9 mouse cellular contexts compared by ENCODE assay signal in genomic region chr7:45161612-45162473, GRCm38 (mm10). TPM values are rescaled to one million over a fixed set of nuclear protein-coding genes. Genes with fewer than 3 reads are reported as not detected.
DNase-seq lines count a peak whose midpoint lies in the region; ATAC-seq and TF ChIP-seq lines count a peak whose summit lies in the region.
"Had no signal": no experiment of that assay in that cellular context is flagged by ENCODE, and none has a peak within 500 bp of the region (broad histone marks: within the 10 kb centered on the region; RNA-seq: fewer than 3 reads in every experiment).

No protein-coding gene starts in this region.

- H3K9ac ChIP-seq in heart, embryonic 13.5 days: peak overlapping the region; percentile 71
- peak overlapping the region; percentile 23; the same call in 1 of the 2 replicates for H3K9ac ChIP-seq in kidney, postnatal 0 days (ENCODE audit: low read depth, low read length)
- 0 out of 2 replicates have a peak overlapping the region, but pooled peaks have one; percentile 7 for H3K9ac ChIP-seq in liver, adult 2 months (ENCODE audit: low read depth, low read length)

- TF ChIP-seq CTCF in kidney, postnatal 0 days (IDR thresholded peaks at IDR 0.05; ENCODE audit: low read depth): peak; percentile 82
- TF ChIP-seq CTCF in liver, adult 2 months (IDR thresholded peaks at IDR 0.05; ENCODE audit: low read depth, low read length): peak; percentile 90

- H3K27me3 ChIP-seq in heart, embryonic 13.5 days (replicated peaks): peaks cover 46% of the 10 kb centered on the region
- H3K27me3 ChIP-seq in kidney, postnatal 0 days (ENCODE audit: insufficient read depth, low read length): peaks cover 28% of the 10 kb centered on the region
- peaks cover 3% of the 10 kb centered on the region; the same call in 1 of the 2 replicates for H3K27me3 ChIP-seq in liver, adult 2 months (ENCODE audit: control insufficient read depth, insufficient read depth, low read length)
- no peaks in the 10 kb centered on the region for H3K27me3 ChIP-seq in splenic B cell, adult 2 months (ENCODE audit: control insufficient read depth, insufficient read depth, low read length, poor library complexity, severe bottlenecking)

- H3K4me3 ChIP-seq in brown adipose tissue, adult 24 weeks (ENCODE audit: insufficient read depth, low read depth, low read length): peak overlapping the region; percentile 46
- H3K4me3 ChIP-seq in heart, embryonic 13.5 days: peak overlapping the region; percentile 53
- peak overlapping the region; percentile 29 for H3K4me3 ChIP-seq in kidney, postnatal 0 days (replicated peaks; ENCODE audit: low read depth, low read length)
- H3K4me3 ChIP-seq in liver, adult 2 months (ENCODE audit: insufficient read depth, low read depth, low read length): peak overlapping the region; percentile 54

- H3K27ac ChIP-seq in brown adipose tissue, adult 24 weeks (replicated peaks; ENCODE audit: low read depth, low read length): no peak overlapping the region
- no peak overlapping the region; the same call in 1 of the 2 replicates for H3K27ac ChIP-seq in heart, embryonic 13.5 days (replicated peaks)
- H3K27ac ChIP-seq in kidney, postnatal 0 days: no peak overlapping the region
- no peak overlapping the region for H3K27ac ChIP-seq in liver, adult 2 months (replicated peaks; ENCODE audit: insufficient read depth, low read depth, low read length)
- H3K27ac ChIP-seq: macrophage had no signal

- H3K4me1 ChIP-seq in brown adipose tissue, adult 24 weeks (ENCODE audit: control insufficient read depth, insufficient read depth, insufficient read length, low read length): no peaks in the 10 kb centered on the region
- H3K4me1 ChIP-seq in heart, embryonic 13.5 days: peaks cover 24% of the 10 kb centered on the region
- peaks cover 5% of the 10 kb centered on the region; the same call in 1 of the 2 replicates for H3K4me1 ChIP-seq in kidney, postnatal 0 days (replicated peaks; ENCODE audit: insufficient read depth, low read length)
- H3K4me1 ChIP-seq in liver, adult 2 months (ENCODE audit: control insufficient read depth, insufficient read depth, low read length): 0 out of 2 replicates have a peak, but pooled peaks cover 3% of the 10 kb centered on the region

- H3K4me2 ChIP-seq in heart, embryonic 13.5 days: peak overlapping the region; percentile 81
- peak overlapping the region; percentile 73 for H3K4me2 ChIP-seq in kidney, postnatal 0 days (ENCODE audit: low read length)

- peak; percentile 97 for ATAC-seq in CD4-positive, CD25-positive, alpha-beta regulatory T cell, adult 4 months
- peak; percentile 83 for ATAC-seq in erythroid progenitor cell, adult 5-6 weeks (replicated peaks; ENCODE audit: low FRiP score, poor library complexity, severe bottlenecking)
- peak; percentile 64 for ATAC-seq in heart, embryonic 13.5 days (ENCODE audit: extremely low read depth, insufficient number of reproducible peaks, low FRiP score, low TSS enrichment)
- ATAC-seq in kidney, postnatal 0 days (replicated peaks; ENCODE audit: low FRiP score, low read depth): peak; percentile 75

- H3K79me2 ChIP-seq in liver, adult 2 months (ENCODE audit: control insufficient read depth, insufficient read depth, low read length): no peaks in the 10 kb centered on the region

- DNase-seq in kidney, postnatal 0 days (ENCODE audit: low spot score): peak; percentile 98
- peak; percentile 67 for DNase-seq in liver, adult 2 months (ENCODE audit: extremely low read depth, low read depth, low spot score)
- DNase-seq in naive thymus-derived CD4-positive, alpha-beta T cell, adult 2 months (ENCODE audit: low read depth): peak; percentile 93
- DNase-seq in splenic B cell, adult 2 months (ENCODE audit: low read depth, low spot score): peak; percentile 90

- no peak for TF ChIP-seq POLR2A in liver, adult 2 months (IDR thresholded peaks at IDR 0.05; ENCODE audit: extremely low read depth, insufficient read depth, low read length)

- WGBS in heart, embryonic 13.5 days: 4% methylated on average over 35 of the region's 35 CpGs
- 4% methylated on average over 35 of the region's 35 CpGs for WGBS in kidney, postnatal 0 days
- WGBS in liver, adult 2 months: 7% methylated on average over 35 of the region's 35 CpGs

- H3K36me3 ChIP-seq in heart, embryonic 13.5 days: peaks cover 39% of the 10 kb centered on the region
- H3K36me3 ChIP-seq in kidney, postnatal 0 days (ENCODE audit: insufficient read depth, low read length): 0 out of 2 replicates have a peak, but pooled peaks cover 13% of the 10 kb centered on the region
- no peaks in the 10 kb centered on the region for H3K36me3 ChIP-seq in liver, adult 2 months (ENCODE audit: control insufficient read depth, insufficient read depth, low read length)
- H3K36me3 ChIP-seq in splenic B cell, adult 2 months (ENCODE audit: control insufficient read depth, insufficient read depth, low read length, poor library complexity, severe bottlenecking): no peaks in the 10 kb centered on the region; the same call in 1 of the 2 replicates

- H3K9me3 ChIP-seq in heart, embryonic 13.5 days: no peaks in the 10 kb centered on the region
- H3K9me3 ChIP-seq in kidney, postnatal 0 days (replicated peaks; ENCODE audit: low read length): no peaks in the 10 kb centered on the region

RNA-seq across cellular contexts. Expression of gene Slc17a7, which starts 1.9 kb away (rescaled TPM):
- not detected for polyA plus RNA-seq in CD4-positive, CD25-positive, alpha-beta regulatory T cell, adult 4 months (2017; shearing (Covaris generic))
- not detected in 2 replicates for polyA plus RNA-seq in brown adipose tissue, adult 24 weeks (2012; ENCODE audit: insufficient read depth, insufficient read length, missing spikeins)
- total RNA-seq in erythroid progenitor cell, adult 5-6 weeks (2015; ENCODE audit: low replicate concordance): not detected in 2 replicates
- total RNA-seq in erythroid progenitor cell, adult 5-6 weeks (2017; ENCODE audit: low replicate concordance): not detected in 2 replicates
- 2.9 and 3.6 TPM in 2 replicates for polyA plus RNA-seq in heart, embryonic 13.5 days (2015; fragmentation: Nextera tagmentation; extraction: Ambion mirVana)
- polyA plus RNA-seq in kidney, postnatal 0 days (2015; fragmentation: Nextera tagmentation; extraction: Ambion mirVana): 0.17 TPM in 2 replicates
- 0.07 TPM in 1 of 2 replicates, not detected in the other for total RNA-seq in liver, adult 2 months (2014; rRNA removed)
- polyA plus RNA-seq in liver, adult 2 months (2012; rRNA removed): not detected in 2 replicates
- polyA plus RNA-seq: macrophage had no signal

RNA-seq across cellular contexts. Expression of gene Aldh16a1, which starts 7.5 kb away (rescaled TPM):
- 10 to 100 TPM; 16.5 to 27.2 TPM for polyA plus RNA-seq in CD4-positive, CD25-positive, alpha-beta regulatory T cell, adult 4 months (2017; shearing (Covaris generic))
- polyA plus RNA-seq in brown adipose tissue, adult 24 weeks (2012; ENCODE audit: insufficient read depth, insufficient read length, missing spikeins): 28.0 and 30.9 TPM in 2 replicates
- total RNA-seq in erythroid progenitor cell, adult 5-6 weeks (2015; ENCODE audit: low replicate concordance): 24.5 and 29.3 TPM in 2 replicates
- 12.4 and 14.1 TPM in 2 replicates for total RNA-seq in erythroid progenitor cell, adult 5-6 weeks (2017; ENCODE audit: low replicate concordance)
- 31.8 and 33.4 TPM in 2 replicates for polyA plus RNA-seq in heart, embryonic 13.5 days (2015; fragmentation: Nextera tagmentation; extraction: Ambion mirVana)
- polyA plus RNA-seq in kidney, postnatal 0 days (2015; fragmentation: Nextera tagmentation; extraction: Ambion mirVana): 55.4 and 62.7 TPM in 2 replicates
- total RNA-seq in liver, adult 2 months (2014; rRNA removed): 33.3 and 47.6 TPM in 2 replicates
- polyA plus RNA-seq in liver, adult 2 months (2012; rRNA removed): 116 and 162 TPM in 2 replicates

RNA-seq across cellular contexts. Expression of gene Pih1d1, which starts 7.7 kb away (rescaled TPM):
- 10 to 100 TPM; 40.4 to 50.6 TPM for polyA plus RNA-seq in CD4-positive, CD25-positive, alpha-beta regulatory T cell, adult 4 months (2017; shearing (Covaris generic))
- polyA plus RNA-seq in brown adipose tissue, adult 24 weeks (2012; ENCODE audit: insufficient read depth, insufficient read length, missing spikeins): 50.5 and 66.3 TPM in 2 replicates
- total RNA-seq in erythroid progenitor cell, adult 5-6 weeks (2015; ENCODE audit: low replicate concordance): 58.7 and 96.4 TPM in 2 replicates
- total RNA-seq in erythroid progenitor cell, adult 5-6 weeks (2017; ENCODE audit: low replicate concordance): 6.8 and 8.7 TPM in 2 replicates
- polyA plus RNA-seq in heart, embryonic 13.5 days (2015; fragmentation: Nextera tagmentation; extraction: Ambion mirVana): 82.2 and 89.3 TPM in 2 replicates
- polyA plus RNA-seq in kidney, postnatal 0 days (2015; fragmentation: Nextera tagmentation; extraction: Ambion mirVana): 81.3 and 88.6 TPM in 2 replicates
- total RNA-seq in liver, adult 2 months (2014; rRNA removed): 48.0 and 59.1 TPM in 2 replicates
- polyA plus RNA-seq in liver, adult 2 months (2012; rRNA removed): 62.1 and 66.4 TPM in 2 replicates

RNA-seq across cellular contexts. Expression of gene Gfy, which starts 17.5 kb away (rescaled TPM):
- not detected for polyA plus RNA-seq in CD4-positive, CD25-positive, alpha-beta regulatory T cell, adult 4 months (2017; shearing (Covaris generic))
- not detected in 2 replicates for polyA plus RNA-seq in brown adipose tissue, adult 24 weeks (2012; ENCODE audit: insufficient read depth, insufficient read length, missing spikeins)
- not detected in 2 replicates for total RNA-seq in erythroid progenitor cell, adult 5-6 weeks (2015; ENCODE audit: low replicate concordance)
- not detected in 2 replicates for total RNA-seq in erythroid progenitor cell, adult 5-6 weeks (2017; ENCODE audit: low replicate concordance)
- not detected in 2 replicates for polyA plus RNA-seq in heart, embryonic 13.5 days (2015; fragmentation: Nextera tagmentation; extraction: Ambion mirVana)
- polyA plus RNA-seq in kidney, postnatal 0 days (2015; fragmentation: Nextera tagmentation; extraction: Ambion mirVana): not detected in 2 replicates
- total RNA-seq in liver, adult 2 months (2014; rRNA removed): not detected in 2 replicates
- not detected in 2 replicates for polyA plus RNA-seq in liver, adult 2 months (2012; rRNA removed)
- polyA plus RNA-seq: macrophage had no signal

RNA-seq across cellular contexts. Expression of gene Pth2, which starts 19.0 kb away (rescaled TPM):
- polyA plus RNA-seq in CD4-positive, CD25-positive, alpha-beta regulatory T cell, adult 4 months (2017; shearing (Covaris generic)): not detected
- not detected in 2 replicates for polyA plus RNA-seq in brown adipose tissue, adult 24 weeks (2012; ENCODE audit: insufficient read depth, insufficient read length, missing spikeins)
- total RNA-seq in erythroid progenitor cell, adult 5-6 weeks (2015; ENCODE audit: low replicate concordance): not detected in 2 replicates
- not detected in 2 replicates for total RNA-seq in erythroid progenitor cell, adult 5-6 weeks (2017; ENCODE audit: low replicate concordance)
- polyA plus RNA-seq in heart, embryonic 13.5 days (2015; fragmentation: Nextera tagmentation; extraction: Ambion mirVana): not detected in 2 replicates
- not detected in 2 replicates for polyA plus RNA-seq in kidney, postnatal 0 days (2015; fragmentation: Nextera tagmentation; extraction: Ambion mirVana)
- not detected in 2 replicates for total RNA-seq in liver, adult 2 months (2014; rRNA removed)
- not detected in 2 replicates for polyA plus RNA-seq in liver, adult 2 months (2012; rRNA removed)
- polyA plus RNA-seq: macrophage had no signal

Comparison
In these comparisons a context has a peak if more than half of its experiments do, and no peak if none do; other contexts are left out.
1. H3K9ac ChIP-seq: peak in every context shown above with its lines; median percentile 71 in heart, embryonic 13.5 days; 23 in kidney, postnatal 0 days; 7 in liver, adult 2 months.